Mouse (Mus musculus): ENCODE measurements around the gene Abcc6. TPM values are rescaled to one million over a fixed set of nuclear protein-coding genes. Genes with fewer than 3 reads are reported as not detected.

Gene Abcc6
- total RNA-seq (2023): not detected in 2 replicates

DNA sequence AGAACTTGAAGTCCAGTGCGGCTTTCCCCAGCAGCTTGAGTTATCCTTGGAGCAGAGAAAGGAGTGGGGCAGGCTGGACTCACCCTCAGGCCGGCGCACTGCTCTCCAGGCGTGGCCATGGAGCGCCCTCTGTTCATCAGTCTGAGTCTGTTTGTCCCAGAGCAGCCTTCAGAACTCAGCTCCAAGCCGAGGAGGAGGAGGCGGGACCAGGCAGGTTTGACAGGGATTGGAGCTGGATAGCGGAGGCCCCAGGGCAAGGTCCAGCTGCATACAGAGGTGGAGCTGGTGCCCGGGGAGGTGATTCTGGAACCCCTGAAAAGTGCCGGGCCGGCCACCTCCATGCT is at the start of gene Abcc6:
Gene Abcc6 (minus strand): TSS at position 158 of the 344 bp plus-strand sequence.

DNA sequence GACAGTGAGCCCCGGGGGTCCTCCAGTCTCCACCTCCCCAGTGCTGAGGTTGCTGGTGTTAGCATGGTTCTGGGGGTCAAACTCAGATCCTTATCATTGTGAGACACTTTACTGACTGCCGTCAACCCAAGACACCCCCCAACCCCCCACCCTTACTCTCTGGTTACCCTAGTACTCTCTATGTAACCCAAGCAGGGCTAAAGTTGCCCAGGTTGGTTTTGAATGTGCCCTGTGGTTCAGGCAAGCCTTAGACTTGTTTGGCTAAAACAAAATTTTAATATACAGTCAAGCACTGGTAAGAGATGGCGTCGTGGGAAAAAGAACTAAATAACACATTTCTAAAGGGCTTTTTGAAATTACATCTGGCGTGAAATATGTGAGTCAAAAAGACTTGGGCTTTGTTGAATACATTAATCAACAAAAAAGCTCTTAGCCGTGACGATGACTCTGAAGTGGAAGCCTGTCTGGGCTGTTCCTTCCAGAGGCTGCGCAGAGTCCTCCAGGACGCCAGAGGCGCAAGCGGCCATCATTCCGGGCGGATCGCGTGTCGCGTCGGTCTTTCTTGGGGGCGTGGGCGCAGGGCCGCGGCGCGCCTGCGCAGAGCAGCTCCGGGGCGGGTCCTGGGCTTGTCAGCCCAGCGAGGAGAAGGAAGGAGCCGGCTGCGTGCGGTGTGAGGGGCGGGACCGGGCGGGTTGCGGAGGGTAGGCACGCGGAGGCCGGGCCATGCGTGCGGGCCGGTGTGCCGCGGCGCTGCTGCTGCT is 3.2 kb upstream of the Abcc6 start, which contains the start of gene Nomo1:
Gene Nomo1 (plus strand): TSS at position 590 of the 761 bp plus-strand sequence.

DNA sequence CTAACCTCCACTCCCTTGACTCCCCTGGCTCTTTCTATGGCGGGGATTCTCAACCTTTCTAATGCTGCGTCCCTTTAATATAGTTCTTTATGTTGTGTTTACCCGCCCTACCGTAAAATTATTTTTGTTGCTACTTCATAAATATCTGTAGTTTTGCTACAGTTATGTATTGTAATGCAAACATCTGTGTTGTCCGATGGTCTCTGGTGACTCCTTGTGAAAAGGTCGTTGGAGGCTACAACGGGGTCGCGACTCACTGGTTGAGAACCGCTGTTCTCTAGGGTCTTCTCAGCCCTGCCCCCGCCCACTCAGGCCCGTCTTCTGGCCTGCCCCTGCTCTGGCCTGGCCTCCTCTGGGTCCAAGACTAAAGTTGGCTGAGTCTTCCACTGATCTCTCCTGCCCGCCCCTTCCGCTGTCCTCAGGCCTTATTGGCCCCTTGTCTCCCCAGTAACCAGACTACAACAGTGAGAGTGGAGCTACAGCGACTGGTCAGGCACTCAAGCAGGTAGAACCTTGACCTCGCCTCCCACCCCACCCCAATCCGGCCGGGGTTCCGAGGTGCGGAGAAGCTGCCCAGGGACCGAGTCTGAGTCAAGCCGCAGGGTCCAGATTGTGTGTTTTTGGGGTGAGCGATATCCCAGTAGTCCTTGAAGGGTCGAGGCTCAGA is 106.2 kb downstream of the Abcc6 start, which contains the start of gene Ccdc114:
Gene Ccdc114 (plus strand): TSS at position 311 of the 667 bp plus-strand sequence.

DNA sequence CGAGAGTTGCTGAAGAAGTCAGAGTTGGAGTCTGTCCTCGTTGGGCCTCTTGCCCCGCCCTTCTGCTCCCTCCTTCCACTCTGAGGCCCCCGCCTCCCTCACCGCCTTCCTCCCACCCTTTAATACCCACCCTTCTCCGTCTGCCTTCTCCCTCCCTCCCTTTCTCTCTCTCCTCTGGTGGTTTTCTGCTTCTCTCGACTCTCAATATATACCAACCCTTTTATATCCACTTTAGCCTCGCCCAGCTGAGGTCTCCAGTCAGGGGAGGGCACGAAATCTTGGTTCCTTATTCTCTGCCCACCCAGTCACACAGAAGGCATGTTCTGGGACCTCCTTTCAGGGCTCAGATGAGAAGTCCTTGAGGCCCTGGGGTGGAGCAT is 108.9 kb downstream of the Abcc6 start, which contains the start of gene Emp3:
Gene Emp3 (minus strand): TSS at position 163 of the 380 bp plus-strand sequence.

Other genes with a start within 250 kb of the Abcc6 start
- gene Lmtk3, start 246.6 kb downstream of the Abcc6 start, total RNA-seq (2023): not detected in 2 replicates
- gene Sult2b1, start 245.6 kb downstream of the Abcc6 start, total RNA-seq (2023): not detected in 2 replicates
- gene Cyth2, start 215.7 kb downstream of the Abcc6 start, total RNA-seq (2023): 127 and 143 TPM in 2 replicates
- gene Kcnj14, start 205.5 kb downstream of the Abcc6 start, total RNA-seq (2023): 0.27 and 0.57 TPM in 2 replicates
- gene Grwd1, start 199.4 kb downstream of the Abcc6 start, total RNA-seq (2023): 6.0 and 6.6 TPM in 2 replicates
- gene Kdelr1, start 157.5 kb downstream of the Abcc6 start, total RNA-seq (2023): 58.9 and 60.5 TPM in 2 replicates
- gene Grin2d, start 151.9 kb downstream of the Abcc6 start, total RNA-seq (2023): 0.16 and 0.25 TPM in 2 replicates
- gene Syngr4, start 133.6 kb downstream of the Abcc6 start, total RNA-seq (2023): 0.95 TPM in 1 of 2 replicates, not detected in the other
- 3.5 and 5.3 TPM in 2 replicates for gene Tmem143, start 133.4 kb downstream of the Abcc6 start, total RNA-seq (2023)
- gene Emp3, start 108.9 kb downstream of the Abcc6 start, total RNA-seq (2023): 328 and 386 TPM in 2 replicates
- gene Ccdc114, start 106.2 kb downstream of the Abcc6 start, total RNA-seq (2023): 4.0 and 7.0 TPM in 2 replicates
- 22.6 and 29.8 TPM in 2 replicates for gene Nomo1, start 3.4 kb upstream of the Abcc6 start, total RNA-seq (2023)
- not detected in 2 replicates for gene Kcnj11, start 70.5 kb upstream of the Abcc6 start, total RNA-seq (2023)
- gene Abcc8, start 149.7 kb upstream of the Abcc6 start, total RNA-seq (2023): 0.16 and 0.73 TPM in 2 replicates
- gene Ush1c, start 208.2 kb upstream of the Abcc6 start, total RNA-seq (2023): 0.51 TPM in 1 of 2 replicates, not detected in the other
- 0.77 and 1.1 TPM in 2 replicates for gene Otog, start 210.7 kb upstream of the Abcc6 start, total RNA-seq (2023)

All from neutrophil, adult 65 days (primary cell).